Mouse (Mus musculus): ENCODE data around the gene Vwa7.

Vwa7 gene

DNA sequence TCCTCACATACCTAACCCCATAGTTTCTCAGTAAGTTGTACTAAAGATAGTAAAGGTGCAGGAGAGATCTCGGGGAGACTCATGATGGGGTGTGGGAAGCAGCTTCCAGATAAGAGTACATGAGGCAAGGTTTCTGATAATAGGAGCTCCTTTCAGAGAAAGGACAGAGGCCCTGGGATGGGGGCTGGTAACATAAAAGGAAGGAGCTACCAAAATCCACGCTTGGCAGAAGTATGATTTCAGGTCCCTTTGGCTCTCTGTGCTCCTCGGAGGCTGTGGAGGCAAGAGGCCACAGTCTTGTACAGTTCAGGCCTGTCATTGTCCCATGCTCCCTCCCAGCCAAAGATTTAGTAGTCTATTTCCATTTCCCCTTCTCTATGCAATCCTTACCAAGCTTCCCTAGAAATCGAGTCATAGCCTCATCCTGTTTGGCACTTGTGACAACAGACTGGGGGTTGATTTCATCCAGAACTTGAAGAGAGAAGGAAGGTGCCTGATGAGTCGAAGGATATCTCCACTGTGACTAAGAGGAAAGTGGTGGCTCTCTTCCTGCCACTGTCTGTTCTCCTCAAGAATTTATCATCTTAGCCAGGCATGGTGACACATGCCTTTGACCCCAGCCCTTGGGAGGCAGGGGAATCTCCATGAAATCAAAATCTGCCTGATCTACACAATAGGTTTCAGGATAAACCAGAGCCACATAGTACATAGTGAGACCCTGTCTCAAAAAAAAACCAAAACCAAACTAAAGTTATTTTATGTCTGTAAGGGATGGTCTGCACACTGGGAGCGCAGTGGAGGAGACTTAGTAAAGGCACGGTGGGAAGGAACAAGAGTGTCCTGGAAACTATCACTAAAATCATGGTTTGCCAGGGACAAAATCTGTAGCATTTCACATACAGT is 28.8 kb downstream of the Vwa7 start:
- in situ Hi-C loops (cut with MboI; ENCODE audit: low sequenced_read_pairs), result no loop called here

- in situ Hi-C loops (cut with MboI; ENCODE audit: low sequenced_read_pairs), result no loop called here
Observed at GRCm38 (mm10) chr17:35045807-35046680, 29.7 kb downstream of the Vwa7 start.

DNA sequence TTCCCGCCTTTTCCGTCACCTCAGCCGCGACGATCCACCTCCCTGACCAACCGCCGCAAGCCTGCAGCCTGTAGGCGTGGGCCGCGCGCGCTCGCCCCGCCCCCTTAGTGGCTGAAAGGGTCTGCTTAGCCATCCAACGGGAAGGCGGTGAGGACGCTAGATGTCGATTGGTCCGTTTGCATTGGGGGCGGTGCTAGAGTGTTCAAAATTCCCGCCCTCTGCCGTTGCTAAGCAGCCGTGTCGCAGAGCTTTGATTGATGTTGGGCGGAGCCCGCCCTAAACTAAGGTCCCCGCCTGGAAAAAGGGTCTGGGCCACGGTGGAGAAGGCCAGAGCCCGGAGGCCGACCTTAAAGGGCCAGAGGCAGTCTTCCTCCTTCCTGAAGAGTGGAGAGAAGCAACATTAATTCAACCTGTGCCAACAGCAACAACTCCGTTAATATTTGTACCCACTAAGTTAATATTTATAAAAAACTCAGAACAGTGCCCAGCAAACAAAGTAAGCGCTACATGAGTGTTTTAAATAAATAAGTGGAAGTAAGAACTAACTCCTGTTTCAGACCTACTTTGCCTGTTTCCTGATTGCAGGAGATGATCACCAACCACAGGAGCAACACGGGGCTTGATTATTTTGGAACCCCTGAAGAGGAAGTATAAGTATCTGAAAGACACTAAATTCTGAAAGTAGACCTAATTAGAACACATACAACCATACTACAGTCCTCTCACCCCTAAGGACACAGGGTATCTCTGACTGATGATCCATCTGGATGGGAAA is 30.5 kb downstream of the Vwa7 start, which contains the start of gene Msh5:
Msh5 (minus strand) TSS at position 65 of the 775 bp plus-strand sequence.
- in situ Hi-C loops (cut with MboI; ENCODE audit: low sequenced_read_pairs), result no loop called here

DNA sequence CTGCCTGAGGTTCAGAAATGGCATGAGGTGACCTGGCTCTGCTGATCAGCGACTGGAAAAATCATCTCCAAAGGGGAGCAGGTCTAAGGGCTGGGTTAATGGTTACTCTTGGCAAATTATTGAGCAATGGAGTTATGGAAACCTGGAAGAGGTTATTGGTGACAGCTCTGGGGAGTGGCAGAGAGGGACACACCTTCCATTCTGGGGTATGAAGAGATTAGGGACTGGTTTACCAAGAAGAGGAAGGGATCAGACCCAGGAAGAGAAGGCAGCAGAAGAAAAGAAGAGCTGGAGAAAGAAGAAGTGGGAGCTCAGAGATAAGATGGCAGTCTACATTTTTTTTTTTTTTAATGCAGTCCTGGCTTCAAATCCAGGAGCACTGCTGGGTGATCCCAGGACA is 31.3 kb downstream of the Vwa7 start:
- in situ Hi-C loops (cut with MboI; ENCODE audit: low sequenced_read_pairs), result no loop called here

- in situ Hi-C loops (cut with MboI; ENCODE audit: low sequenced_read_pairs), result no loop called here
Observed at GRCm38 (mm10) chr17:35048149-35048931, 32.0 kb downstream of the Vwa7 start.

GRCm38 (mm10) chr17:35048932-35049440 is 32.6 kb downstream of the Vwa7 start:
- in situ Hi-C loops (cut with MboI; ENCODE audit: low sequenced_read_pairs), result no loop called here

- in situ Hi-C loops (cut with MboI; ENCODE audit: low sequenced_read_pairs), result no loop called here
Observed at GRCm38 (mm10) chr17:35049561-35050016, 33.2 kb downstream of the Vwa7 start, which contains the start of gene Clic1. Gene Clic1 (plus strand): TSS chr17:35049966.

DNA sequence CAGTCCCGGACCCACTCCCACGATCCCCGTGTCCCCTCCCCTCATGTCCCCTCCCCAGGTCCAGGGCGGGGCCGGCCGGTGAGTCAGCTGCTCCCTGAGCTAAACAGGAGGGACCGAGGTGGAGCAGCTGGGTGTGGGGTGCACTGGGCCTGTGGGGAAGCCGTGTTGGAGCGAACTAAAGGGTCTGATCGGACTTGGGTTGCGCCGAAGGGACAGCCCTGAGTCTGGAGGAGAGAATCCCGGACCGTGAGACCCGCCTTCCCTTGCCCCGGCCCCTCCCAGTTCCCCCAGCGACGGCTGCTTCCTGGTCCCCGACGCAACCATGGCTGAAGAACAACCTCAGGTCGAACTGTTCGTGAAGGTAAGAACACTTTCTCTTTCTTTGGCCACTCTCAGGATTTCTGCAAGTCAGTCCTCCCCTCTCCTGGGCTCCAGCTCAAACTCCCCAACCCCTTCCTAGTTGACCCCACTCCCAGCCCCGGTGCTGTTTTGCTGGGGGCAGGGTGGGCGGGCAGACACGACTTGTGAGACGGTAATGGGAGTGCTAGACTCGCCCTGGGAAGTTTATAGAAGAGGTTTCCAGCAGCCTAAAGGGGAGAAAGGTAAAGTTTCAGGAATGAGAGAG is 33.9 kb downstream of the Vwa7 start:
- in situ Hi-C loops (cut with MboI; ENCODE audit: low sequenced_read_pairs), result no loop called here

DNA sequence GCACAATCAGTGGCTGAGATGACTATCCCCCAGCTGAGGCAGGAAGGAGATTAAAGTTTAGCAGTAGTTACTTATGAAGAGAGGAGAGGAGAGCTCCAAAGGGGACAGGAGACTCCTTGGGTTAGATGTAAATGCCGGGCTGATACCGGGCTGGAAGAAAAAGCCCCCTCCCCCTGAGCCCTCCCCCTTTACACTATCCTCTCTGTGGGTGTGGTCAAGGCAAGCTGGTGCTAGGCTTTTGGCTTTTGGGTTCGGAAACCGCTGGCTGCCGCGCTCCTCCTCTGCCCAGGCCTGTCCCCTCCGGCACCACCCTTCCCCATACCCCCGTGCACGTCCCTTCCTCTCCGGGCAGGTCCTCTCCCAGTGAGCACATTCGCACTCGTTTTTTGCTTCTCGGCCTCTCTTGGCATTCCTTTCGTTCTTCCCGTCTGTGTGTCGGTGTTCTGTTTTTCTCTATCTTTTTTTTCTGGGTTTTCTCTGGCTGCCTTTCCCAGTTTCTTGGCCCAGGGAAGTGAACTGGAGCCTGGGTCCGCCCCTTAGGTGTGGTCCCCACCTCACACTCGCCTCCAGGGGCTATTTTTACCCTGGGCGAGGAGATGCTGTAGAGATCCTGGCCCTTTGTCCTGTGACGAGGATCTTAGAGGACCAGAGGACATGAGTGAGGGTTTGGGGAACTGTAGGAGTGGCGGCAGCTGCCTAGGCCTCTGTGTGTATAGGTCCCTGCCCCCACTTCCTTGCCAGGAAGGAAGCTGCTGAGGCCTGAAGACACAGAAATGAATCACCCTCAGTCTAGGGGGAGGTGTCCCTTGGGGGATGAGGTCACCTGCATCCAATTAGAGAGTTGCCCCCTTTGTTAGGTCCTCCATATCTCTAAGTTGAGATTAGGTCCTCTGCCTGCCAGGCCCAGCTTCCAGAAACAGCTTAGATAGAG is 35.0 kb downstream of the Vwa7 start:
- in situ Hi-C loops (cut with MboI; ENCODE audit: low sequenced_read_pairs), result no loop called here

DNA sequence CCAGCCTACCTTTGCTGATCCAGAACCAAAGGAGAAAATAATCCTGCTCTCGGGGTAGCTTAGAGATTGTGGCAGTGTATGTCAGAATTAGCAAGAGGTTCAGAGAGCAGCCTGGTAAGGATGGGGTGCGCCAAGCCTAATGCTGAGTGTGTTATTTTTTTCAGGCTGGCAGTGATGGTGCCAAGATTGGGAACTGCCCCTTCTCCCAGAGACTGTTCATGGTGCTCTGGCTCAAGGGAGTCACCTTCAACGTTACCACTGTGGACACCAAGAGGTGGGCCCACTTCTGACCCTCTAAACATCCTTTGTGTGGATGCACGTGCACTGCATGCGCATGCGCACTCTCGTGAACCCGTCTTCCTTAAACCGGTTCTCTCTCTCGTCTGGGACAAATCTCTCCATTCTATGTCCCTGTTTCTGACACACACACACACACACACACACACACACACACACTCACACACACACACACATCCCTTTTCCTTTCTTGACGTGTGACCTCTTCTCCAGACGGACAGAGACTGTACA is 36.0 kb downstream of the Vwa7 start:
- in situ Hi-C loops (cut with MboI; ENCODE audit: low sequenced_read_pairs), result no loop called here

GRCm38 (mm10) chr17:35055691-35056495 is 39.5 kb downstream of the Vwa7 start:
- in situ Hi-C loops (cut with MboI; ENCODE audit: low sequenced_read_pairs), result no loop called here

DNA sequence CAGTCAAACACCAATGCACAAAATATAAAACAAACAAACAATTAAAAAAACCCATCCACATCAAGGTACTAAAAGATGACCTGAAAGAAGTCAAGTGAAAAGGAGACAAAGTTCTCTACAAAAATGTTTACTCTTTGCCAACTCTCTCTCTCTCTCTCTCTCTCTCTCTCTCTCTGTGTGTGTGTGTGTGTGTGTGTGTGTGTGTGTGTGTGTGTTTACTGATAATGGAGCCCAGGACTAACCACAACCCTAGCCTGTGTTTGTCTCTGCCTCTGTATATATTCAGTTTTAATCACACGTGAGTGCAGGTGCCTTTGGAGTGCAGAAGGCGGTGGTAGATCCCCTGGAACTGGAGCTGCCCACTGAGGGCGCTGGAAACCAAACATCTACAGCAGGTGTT is 40.7 kb downstream of the Vwa7 start:
- in situ Hi-C loops (cut with MboI; ENCODE audit: low sequenced_read_pairs), result no loop called here

GRCm38 (mm10) chr17:35058316-35058715 is 41.9 kb downstream of the Vwa7 start:
- in situ Hi-C loops (cut with MboI; ENCODE audit: low sequenced_read_pairs), result no loop called here

DNA sequence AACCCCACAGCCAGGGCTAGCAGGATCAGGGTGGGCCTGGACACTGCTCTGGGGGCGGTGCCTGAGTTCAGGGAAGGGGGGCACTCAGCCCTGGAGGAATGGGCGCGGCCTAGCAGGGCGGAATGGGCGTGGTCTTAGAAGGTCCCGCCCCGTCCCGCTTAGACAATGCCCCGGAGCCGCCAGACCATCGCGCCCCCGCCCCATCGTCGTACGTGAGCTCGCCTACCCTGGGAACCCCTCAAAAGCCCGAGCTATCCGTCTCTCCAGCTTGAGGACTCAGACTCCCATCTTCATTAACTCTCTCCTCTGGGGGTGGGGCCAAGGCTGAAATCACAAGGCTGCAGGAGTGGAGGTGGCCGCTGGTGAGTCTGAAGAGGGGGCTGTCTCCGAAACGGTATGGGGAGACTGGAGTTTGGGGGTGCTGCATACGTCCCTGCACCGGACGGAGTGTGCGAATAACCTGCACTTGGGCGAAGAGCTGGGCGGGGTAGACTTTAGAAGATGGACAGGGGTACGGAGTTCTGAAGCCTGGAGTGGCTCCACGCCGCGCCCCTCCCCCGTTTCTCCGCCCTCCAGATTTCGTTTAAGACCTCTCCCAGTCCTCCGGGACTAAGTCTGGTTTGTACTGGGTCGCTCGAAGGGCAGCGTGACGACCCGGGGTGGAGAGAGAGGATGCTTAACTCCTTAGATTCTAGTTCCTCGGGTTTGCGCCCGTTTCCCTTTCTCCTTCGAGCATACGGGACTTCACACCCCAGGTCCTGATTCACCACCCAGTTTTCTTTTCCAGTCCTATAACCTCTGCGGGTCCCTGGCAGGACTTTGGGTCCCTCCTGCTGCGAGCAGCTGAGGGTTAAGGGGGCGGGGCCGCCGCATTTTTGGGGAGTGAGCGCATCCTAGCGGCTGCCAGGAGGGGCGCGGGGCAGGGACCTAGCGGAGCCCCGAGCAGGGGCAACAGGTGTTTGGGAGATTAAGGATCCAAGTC is 42.8 kb downstream of the Vwa7 start, which contains the start of gene Ddah2:
Ddah2 (plus strand) TSS at position 125 of the 982 bp plus-strand sequence.
- in situ Hi-C loops (cut with MboI; ENCODE audit: low sequenced_read_pairs), result no loop called here

GRCm38 (mm10) chr17:35060071-35060470 is 43.7 kb downstream of the Vwa7 start:
- in situ Hi-C loops (cut with MboI; ENCODE audit: low sequenced_read_pairs), result no loop called here

DNA sequence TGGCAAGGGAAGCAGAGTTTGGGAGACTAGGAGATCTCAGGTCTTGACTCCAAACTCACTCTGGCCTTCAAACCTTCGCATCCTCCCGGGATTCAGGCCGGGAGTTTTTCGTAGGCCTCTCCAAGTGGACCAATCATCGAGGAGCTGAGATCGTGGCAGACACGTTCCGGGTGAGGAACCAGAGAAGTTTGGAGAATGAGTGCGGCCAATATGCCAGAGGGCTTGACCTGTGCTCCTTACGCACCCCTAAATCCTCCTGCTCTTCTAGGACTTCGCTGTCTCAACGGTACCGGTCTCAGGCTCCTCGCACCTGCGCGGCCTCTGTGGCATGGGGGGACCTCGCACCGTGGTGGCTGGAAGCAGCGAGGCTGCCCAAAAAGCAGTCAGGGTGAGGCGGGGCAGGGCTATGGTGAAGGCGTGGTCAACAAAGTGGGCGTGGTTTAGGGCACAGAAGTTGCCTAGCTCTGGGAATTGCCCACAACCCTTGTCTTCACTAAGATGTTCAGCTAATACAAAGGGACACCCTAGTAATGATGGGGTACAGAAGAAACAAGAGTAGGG is 44.4 kb downstream of the Vwa7 start:
- in situ Hi-C loops (cut with MboI; ENCODE audit: low sequenced_read_pairs), result no loop called here
